Mouse (Mus musculus) kidney, postnatal 4 days (tissue): Measurements from ENCODE around the gene Myo18a.

Experiments used
- DNase-seq, 2 experiments: peaks; one replicate each; pipeline ENCODE4 v3.0.0; 2021; ENCODE audit warnings: mixed read lengths in 2 of 2

The Myo18a gene

GRCm38 (mm10) chr11:77795216-77795615 lies 32.2 kb downstream of the Myo18a start:
- DNase-seq = no peak

DNA sequence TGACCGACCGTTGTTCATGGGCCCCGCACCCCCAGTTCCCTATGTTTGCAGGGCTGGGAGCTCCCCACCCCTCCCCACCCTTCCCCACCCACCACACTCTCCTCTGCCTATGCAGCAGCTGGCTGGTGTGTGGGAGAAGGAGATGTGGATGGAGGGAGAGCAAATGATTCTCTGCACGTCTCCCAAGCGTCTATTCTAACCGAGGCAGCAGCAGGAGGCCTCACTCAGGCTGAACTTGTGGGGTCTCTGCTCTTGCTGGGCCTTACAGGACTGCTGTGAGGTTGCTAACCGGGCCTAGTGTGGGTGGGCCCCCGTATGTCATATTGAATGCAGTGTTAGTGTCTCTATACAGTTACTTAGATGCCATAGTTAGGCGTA lies 37.4 kb downstream of the Myo18a start:
- peak in 1 of 2 experiments; percentile 26 for DNase-seq

GRCm38 (mm10) chr11:77800869-77801701 lies 38.0 kb downstream of the Myo18a start:
- peak; percentile 76 to 83 for DNase-seq

GRCm38 (mm10) chr11:77802341-77802865 lies 39.4 kb downstream of the Myo18a start:
- DNase-seq = peak; percentile 48 to 65

DNA sequence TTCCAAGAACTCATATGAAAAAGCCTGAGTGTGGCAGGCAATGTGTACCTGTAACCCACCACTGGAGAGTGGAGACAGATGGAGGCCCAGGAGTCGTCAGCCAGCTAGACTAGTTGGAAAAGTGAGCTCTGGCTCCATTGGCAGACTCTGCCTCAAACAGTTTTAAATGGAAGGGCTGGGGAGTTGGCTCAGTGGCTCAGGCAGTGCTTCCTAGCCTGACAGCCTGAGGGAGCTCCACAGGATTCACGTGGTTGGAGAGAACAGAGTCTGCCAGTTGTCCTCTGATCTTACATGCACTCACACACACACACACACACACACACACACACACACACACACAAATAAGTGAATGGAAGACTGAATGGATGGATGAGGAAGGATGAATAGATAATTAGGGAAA lies 43.2 kb downstream of the Myo18a start:
- DNase-seq = peak in 1 of 2 experiments; percentile 32

DNA sequence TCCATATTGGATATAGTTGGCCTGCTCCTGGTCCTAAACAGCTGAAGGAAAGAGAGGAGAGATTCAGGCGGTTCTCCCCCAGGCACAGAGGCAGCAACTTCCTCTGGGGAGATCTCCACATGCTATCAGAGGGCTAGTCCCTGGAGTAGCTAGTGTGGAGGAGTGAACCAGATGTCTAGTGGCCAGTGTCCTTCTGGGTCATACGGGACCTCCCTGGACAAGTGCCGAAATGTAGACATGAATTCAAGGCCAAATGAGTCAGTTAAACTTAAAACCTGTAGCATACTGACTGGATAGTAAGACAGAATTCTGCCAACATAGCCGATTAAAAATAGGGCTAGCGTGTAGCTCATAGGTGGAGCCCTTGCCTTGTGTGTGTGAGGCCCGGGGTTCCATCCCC lies 43.8 kb downstream of the Myo18a start:
- DNase-seq = no peak

DNA sequence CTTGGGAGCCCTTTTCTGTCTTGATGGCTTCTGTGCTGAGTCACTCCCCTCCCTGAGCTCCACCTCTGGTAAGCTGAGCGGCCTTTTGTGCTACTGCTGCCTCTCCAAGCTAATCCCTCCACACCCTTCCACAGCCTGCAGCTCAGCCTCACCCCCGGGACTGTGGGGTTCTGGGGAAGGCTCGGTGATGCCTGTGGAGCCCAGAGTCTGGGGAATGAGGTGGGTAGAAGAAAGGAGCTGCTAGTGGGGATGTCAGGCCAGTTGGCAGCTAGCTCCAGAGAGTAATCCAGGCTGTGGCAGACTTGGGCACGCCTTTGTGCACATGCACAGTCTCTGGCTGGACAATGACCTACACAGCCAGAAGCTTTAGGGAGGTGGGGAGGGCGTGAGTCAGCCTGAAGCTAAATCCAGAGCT lies 45.0 kb downstream of the Myo18a start:
- DNase-seq = peak in 1 of 2 experiments; percentile 41

GRCm38 (mm10) chr11:77809215-77809614 lies 46.2 kb downstream of the Myo18a start:
- no peak for DNase-seq

GRCm38 (mm10) chr11:77810018-77810417 lies 47.0 kb downstream of the Myo18a start:
- DNase-seq = no peak

DNA sequence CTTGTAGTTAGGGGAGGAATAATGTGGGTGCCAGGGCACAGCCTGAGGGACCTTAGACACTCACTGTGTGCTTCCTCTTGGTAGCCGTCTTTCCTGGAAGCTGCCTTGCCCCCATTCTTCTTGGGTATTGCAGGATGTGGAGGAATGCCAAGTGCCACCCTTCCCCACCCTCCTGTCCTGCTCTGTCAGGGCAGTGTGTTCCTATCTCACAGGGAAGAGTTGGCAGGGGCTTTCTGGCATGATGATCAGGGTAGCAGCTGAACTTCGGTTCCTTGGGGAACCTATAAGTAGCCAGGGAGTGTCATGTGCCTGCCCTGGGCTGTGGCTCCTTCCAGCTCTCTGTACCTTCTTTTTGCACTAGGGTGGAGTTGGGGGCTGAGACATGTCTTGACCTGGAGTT lies 50.9 kb downstream of the Myo18a start:
- DNase-seq = no peak

DNA sequence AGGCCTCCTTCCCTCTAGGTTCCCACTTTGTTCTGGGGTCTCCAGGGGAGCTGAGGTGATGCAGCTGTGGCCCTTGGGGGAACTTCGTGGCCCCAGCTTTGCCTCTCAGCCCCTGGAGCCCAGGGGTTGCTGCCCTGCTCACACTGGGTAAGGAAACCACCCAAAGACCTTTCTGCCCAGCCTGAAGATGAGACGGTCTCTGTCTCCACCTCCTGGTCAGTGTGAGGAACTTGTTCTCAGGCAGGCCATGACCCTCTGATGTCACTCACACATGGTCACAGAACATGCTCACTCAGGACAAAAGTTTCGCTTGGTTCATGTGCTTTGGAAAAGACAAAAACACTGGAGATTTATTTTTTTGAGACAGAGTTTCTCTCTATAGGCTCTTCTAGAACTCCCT lies 53.0 kb downstream of the Myo18a start:
- DNase-seq = peak; percentile 79 to 80

GRCm38 (mm10) chr11:77821648-77822047 lies 58.6 kb downstream of the Myo18a start:
- DNase-seq = peak; percentile 51 to 57

DNA sequence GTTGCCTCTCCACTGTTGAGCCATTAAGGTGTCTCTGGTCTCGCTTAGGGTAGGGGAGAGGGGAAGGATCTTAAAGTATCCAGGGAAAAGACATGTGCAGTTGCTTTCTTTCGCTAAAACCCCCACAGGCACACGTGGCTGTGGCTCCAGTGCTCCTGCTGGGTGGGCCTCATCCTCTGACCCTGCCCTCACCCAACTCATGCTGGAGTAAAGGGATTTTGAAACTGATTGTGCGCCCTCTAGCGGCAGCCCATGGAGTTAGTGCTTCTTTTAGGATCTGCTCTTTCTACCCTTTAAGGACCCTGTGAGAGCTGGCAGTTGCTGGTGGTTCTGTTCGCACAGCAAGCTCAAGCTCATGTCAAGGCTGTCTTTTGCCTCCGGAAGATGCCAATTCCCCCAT lies 59.7 kb downstream of the Myo18a start:
- peak; percentile 81 to 82 for DNase-seq

DNA sequence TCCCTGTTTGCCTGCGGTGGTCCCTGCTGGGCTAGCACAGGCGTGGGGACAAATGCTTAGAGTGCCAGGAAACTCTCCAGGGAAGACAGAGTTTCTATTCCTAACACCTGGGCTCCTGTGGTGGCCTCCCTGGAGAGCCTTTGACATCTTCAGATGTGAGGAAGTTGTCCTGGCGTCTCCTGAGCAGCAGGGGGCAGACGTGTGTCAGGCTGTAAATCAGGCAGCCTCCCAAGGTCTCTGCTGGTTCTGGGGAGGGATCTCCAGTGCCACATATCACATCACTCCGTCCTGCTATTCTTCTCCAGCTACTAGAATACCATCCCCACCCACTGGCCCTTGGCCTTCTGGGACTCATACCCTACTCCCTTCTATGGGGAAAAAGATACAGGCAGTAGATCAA lies 62.8 kb downstream of the Myo18a start:
- DNase-seq = peak; percentile 78 to 82

GRCm38 (mm10) chr11:77826311-77826710 lies 63.3 kb downstream of the Myo18a start:
- DNase-seq = no peak

- DNase-seq = peak; percentile 85 to 87
These were observed 64.4 kb downstream of the Myo18a start for GRCm38 (mm10) chr11:77827241-77827995.

DNA sequence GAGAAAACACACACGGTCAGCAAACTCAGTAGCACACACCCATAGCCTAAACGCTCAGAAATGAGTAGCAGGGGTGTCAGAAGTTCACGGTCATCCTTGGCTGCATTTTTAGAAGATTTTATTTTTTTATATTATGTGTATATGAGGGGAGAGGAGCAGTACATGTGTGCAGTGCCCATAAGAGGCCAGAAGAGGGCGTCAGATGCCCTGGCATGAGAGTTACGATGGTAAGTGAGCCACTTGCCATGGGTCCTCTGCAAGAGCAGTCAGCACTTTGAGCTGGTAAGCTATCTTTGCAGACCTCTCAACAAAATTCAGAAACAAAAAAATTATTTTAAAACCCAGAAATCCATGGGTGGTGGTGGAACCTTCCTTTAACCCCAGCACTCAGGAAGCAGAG lies 65.1 kb downstream of the Myo18a start:
- DNase-seq = no peak

GRCm38 (mm10) chr11:77829043-77829841 lies 66.2 kb downstream of the Myo18a start:
- DNase-seq = no peak

- DNase-seq = no peak
These were observed 67.8 kb downstream of the Myo18a start for GRCm38 (mm10) chr11:77830875-77831274.

DNA sequence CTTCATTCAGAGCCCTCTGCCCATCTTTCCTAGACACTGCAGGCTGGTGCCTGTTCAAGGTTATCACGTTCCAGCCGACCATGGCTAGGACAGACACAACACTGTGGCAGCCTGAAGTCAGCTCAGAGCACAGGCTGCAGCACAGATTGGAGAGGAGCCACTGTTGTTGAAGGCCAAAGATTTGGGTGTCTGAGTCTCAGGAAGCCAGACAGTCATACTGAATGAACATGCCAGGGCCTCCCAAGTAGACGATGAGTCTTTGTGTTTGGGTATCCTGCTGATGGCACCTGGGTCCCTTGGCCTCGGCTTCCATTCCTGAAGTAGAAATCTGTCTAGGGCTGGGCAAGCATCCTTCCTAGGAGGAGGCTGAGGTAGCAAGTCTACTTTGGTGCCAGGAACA lies 69.5 kb downstream of the Myo18a start:
- DNase-seq = no peak

DNA sequence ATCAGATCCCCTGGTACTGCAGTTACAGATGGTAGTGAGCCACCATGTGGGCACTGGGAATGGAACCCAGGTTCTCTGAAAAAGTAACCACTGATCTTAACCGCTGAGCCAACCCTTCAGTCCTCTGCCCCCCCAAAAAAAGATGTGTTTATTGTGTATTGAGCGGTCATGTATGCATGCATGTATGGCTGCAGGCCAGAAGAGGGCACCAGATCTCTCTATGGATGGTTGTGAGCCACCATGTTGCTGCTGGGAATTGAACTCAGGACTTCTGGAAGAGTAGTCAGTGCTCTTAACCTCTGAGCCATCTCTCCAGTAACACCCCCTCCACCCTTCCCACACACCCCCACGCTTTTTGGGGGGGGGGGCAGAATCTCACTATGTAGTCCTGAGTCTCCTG lies 72.1 kb downstream of the Myo18a start:
- DNase-seq = no peak

DNA sequence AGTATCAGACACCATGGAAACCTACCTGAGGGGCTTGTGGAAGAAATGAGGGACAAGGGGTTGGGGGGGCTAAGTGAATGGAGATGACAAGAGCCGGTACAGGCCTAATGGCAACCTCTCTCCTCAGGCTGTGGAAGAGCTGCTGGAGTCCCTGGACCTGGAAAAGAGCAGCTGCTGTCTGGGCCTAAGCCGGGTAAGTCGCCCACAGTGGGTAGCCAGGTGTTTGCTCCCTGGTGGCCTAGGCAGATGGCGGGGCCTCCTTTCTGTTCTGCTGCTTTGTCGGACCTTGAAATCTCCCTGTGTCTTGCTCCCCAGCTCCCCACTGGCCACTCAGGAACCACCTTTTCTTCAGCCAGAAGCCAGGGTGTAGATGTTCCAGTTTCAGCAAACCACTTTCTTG lies 73.2 kb downstream of the Myo18a start:
- DNase-seq = no peak

- peak in 1 of 2 experiments; percentile 47 for DNase-seq
These were observed 73.7 kb downstream of the Myo18a start for GRCm38 (mm10) chr11:77836751-77837150.
